Mouse (Mus musculus) stomach, adult 2 months (tissue): ENCODE data around the gene Olfr639. TPM values are rescaled to one million over a fixed set of nuclear protein-coding genes. Genes with fewer than 3 reads are reported as not detected.

Source experiments
- polyA plus RNA-seq: library from polyadenylated mRNA; depleted of rRNA; stranded (reverse); fragments of >200 nt; gene quantifications from 2 replicates; pipeline ENCODE4 v1.2.3, GENCODE M21; 2012; rRNA removed

The Olfr639 gene
- not detected in 2 replicates for polyA plus RNA-seq

GRCm38 (mm10) chr7:104017203-104017602 lies at the start of gene Olfr639:
Gene Olfr639, minus strand, starts transcription at chr7:104017303.

GRCm38 (mm10) chr7:104061345-104061744 lies 44.2 kb upstream of the Olfr639 start, which contains the start of gene 4930516K23Rik:
Gene 4930516K23Rik, minus strand, starts transcription at chr7:104061445.

GRCm38 (mm10) chr7:104052566-104052965 lies 35.5 kb upstream of the Olfr639 start, which contains the start of gene Olfr642:
Gene Olfr642, minus strand, starts transcription at chr7:104052666.

GRCm38 (mm10) chr7:104035145-104035544 lies 18.0 kb upstream of the Olfr639 start, which contains the start of gene Olfr641:
Gene Olfr641, plus strand, starts transcription at chr7:104035445.

GRCm38 (mm10) chr7:104025473-104025872 lies 8.4 kb upstream of the Olfr639 start, which contains the start of gene Olfr640:
Gene Olfr640, minus strand, starts transcription at chr7:104025573.

GRCm38 (mm10) chr7:103998446-103998845 lies 18.7 kb downstream of the Olfr639 start, which contains the start of gene Olfr638:
Gene Olfr638, plus strand, starts transcription at chr7:103998746.

GRCm38 (mm10) chr7:103970852-103971251 lies 46.3 kb downstream of the Olfr639 start, which contains the start of gene Olfr635:
Gene Olfr635, plus strand, starts transcription at chr7:103971152.

Other genes with a start within 250 kb of the Olfr639 start
- gene Olfr69, start 245.7 kb downstream of the Olfr639 start, polyA plus RNA-seq, result not detected in 2 replicates
- gene Olfr68, start 237.6 kb downstream of the Olfr639 start, polyA plus RNA-seq, result not detected in 2 replicates
- not detected in 2 replicates for gene Olfr67, start 225.5 kb downstream of the Olfr639 start, polyA plus RNA-seq
- 4.5 and 10.0 TPM in 2 replicates for gene Hbb-bt, start 203.3 kb downstream of the Olfr639 start, polyA plus RNA-seq
- gene Hbb-bs, start 189.2 kb downstream of the Olfr639 start, polyA plus RNA-seq, result 47.8 and 134 TPM in 2 replicates
- not detected in 2 replicates for gene Hbb-bh2, start 176.8 kb downstream of the Olfr639 start, polyA plus RNA-seq
- gene Hbb-bh1, start 174.1 kb downstream of the Olfr639 start, polyA plus RNA-seq, result not detected in 2 replicates
- not detected in 2 replicates for gene Hbb-y, start 164.1 kb downstream of the Olfr639 start, polyA plus RNA-seq
- not detected in 2 replicates for gene Olfr66, start 131.1 kb downstream of the Olfr639 start, polyA plus RNA-seq
- not detected in 2 replicates for gene Olfr64, start 122.8 kb downstream of the Olfr639 start, polyA plus RNA-seq
- gene Olfr65, start 113.8 kb downstream of the Olfr639 start, polyA plus RNA-seq, result not detected in 2 replicates
- not detected in 2 replicates for gene Olfr631, start 88.5 kb downstream of the Olfr639 start, polyA plus RNA-seq
- gene Olfr632, start 83.0 kb downstream of the Olfr639 start, polyA plus RNA-seq, result not detected in 2 replicates
- not detected in 2 replicates for gene Olfr633, start 72.9 kb downstream of the Olfr639 start, polyA plus RNA-seq
- not detected in 2 replicates for gene Olfr635, start 46.2 kb downstream of the Olfr639 start, polyA plus RNA-seq
- gene Olfr638, start 18.6 kb downstream of the Olfr639 start, polyA plus RNA-seq, result not detected in 2 replicates
- gene Olfr640, start 8.3 kb upstream of the Olfr639 start, polyA plus RNA-seq, result not detected in 2 replicates
- gene Olfr641, start 18.1 kb upstream of the Olfr639 start, polyA plus RNA-seq, result not detected in 2 replicates
- gene Olfr642, start 35.4 kb upstream of the Olfr639 start, polyA plus RNA-seq, result not detected in 2 replicates
- gene 4930516K23Rik, start 44.1 kb upstream of the Olfr639 start, polyA plus RNA-seq, result not detected in 2 replicates
- not detected in 2 replicates for gene Olfr644, start 54.6 kb upstream of the Olfr639 start, polyA plus RNA-seq
- not detected in 2 replicates for gene Olfr645, start 68.2 kb upstream of the Olfr639 start, polyA plus RNA-seq
- gene Olfr646, start 87.6 kb upstream of the Olfr639 start, polyA plus RNA-seq, result not detected in 2 replicates
- not detected in 2 replicates for gene Ubqln5, start 112.5 kb upstream of the Olfr639 start, polyA plus RNA-seq
- not detected in 2 replicates for gene Olfr643, start 120.1 kb upstream of the Olfr639 start, polyA plus RNA-seq
- gene Ubqln3, start 126.0 kb upstream of the Olfr639 start, polyA plus RNA-seq, result not detected in 2 replicates
- gene Ubqlnl, start 133.3 kb upstream of the Olfr639 start, polyA plus RNA-seq, result not detected in 2 replicates
- gene Olfm5, start 147.5 kb upstream of the Olfr639 start, polyA plus RNA-seq, result not detected in 2 replicates
- gene Olfr648, start 166.1 kb upstream of the Olfr639 start, polyA plus RNA-seq, result 0.03 and 0.05 TPM in 2 replicates
- gene Olfr649, start 178.7 kb upstream of the Olfr639 start, polyA plus RNA-seq, result not detected in 2 replicates
- gene Trim6, start 201.5 kb upstream of the Olfr639 start, polyA plus RNA-seq, result 0.79 and 0.81 TPM in 2 replicates
- 0.17 and 1.5 TPM in 2 replicates for gene Trim34a, start 227.2 kb upstream of the Olfr639 start, polyA plus RNA-seq